Mouse (Mus musculus) stomach, postnatal 0 days (tissue): ENCODE data around the gene Ddx39. TPM values are rescaled to one million over a fixed set of nuclear protein-coding genes. Genes with fewer than 3 reads are reported as not detected.

Experiments
- ATAC-seq: fragments of 200-750 bp; cut with Nextera tagmentation; 2 replicates; pipeline ENCODE4 v1.8.0; 2017; ENCODE audit not compliant: low FRiP score, low TSS enrichment
- DNase-seq: peaks from one replicate; pipeline ENCODE4 v3.0.0-alpha.2; 2016; ENCODE audit warnings: low spot score
- H3K27ac ChIP-seq: fragments of 300-500 bp; sonication (generic); replicated peaks from 2 replicates; pipeline ENCODE4 v1.5.1; 2014; ENCODE audit warnings: mild to moderate bottlenecking, control low read depth
- H3K27me3 ChIP-seq: fragments of 300-500 bp; sonication (generic); 2 replicates; pipeline ENCODE4 v1.6.1; 2014; ENCODE audit warnings: low read length; ENCODE audit not compliant: control insufficient read depth, insufficient read depth
- H3K36me3 ChIP-seq: fragments of 300-500 bp; sonication (generic); 2 replicates; pipeline ENCODE4 v1.6.1; 2014; ENCODE audit warnings: low read length, mixed read lengths; ENCODE audit not compliant: control insufficient read depth, insufficient read depth
- H3K4me1 ChIP-seq: fragments of 300-500 bp; sonication (generic); replicated peaks from 2 replicates; pipeline ENCODE4 v1.6.1; 2014; ENCODE audit warnings: antibody characterized with exemption; ENCODE audit not compliant: control insufficient read depth, insufficient read depth
- H3K4me2 ChIP-seq: fragments of 300-500 bp; sonication (generic); replicated peaks from 2 replicates; pipeline ENCODE4 v1.6.1; 2014; ENCODE audit warnings: low read depth, mild to moderate bottlenecking, control low read depth, moderate library complexity
- H3K4me3 ChIP-seq: fragments of 300-500 bp; sonication (generic); 2 replicates; pipeline ENCODE4 v1.5.1; 2014; ENCODE audit warnings: low read depth, low read length, control low read depth
- H3K9ac ChIP-seq: fragments of 300-500 bp; sonication (generic); 2 replicates; pipeline ENCODE4 v1.6.1; 2014; ENCODE audit warnings: mild to moderate bottlenecking, low read length, control low read depth, mixed read lengths
- H3K9me3 ChIP-seq: fragments of 300-500 bp; sonication (generic); 2 replicates; pipeline ENCODE4 v1.6.1; 2016; ENCODE audit warnings: low read length; ENCODE audit not compliant: control insufficient read depth
- CTCF ChIP-seq: IDR thresholded peaks from 2 replicates; pipeline ENCODE4 v1.5.1; 2016; ENCODE audit warnings: antibody characterized with exemption, low read depth, mild to moderate bottlenecking, moderate library complexity
- EP300 ChIP-seq: optimal IDR thresholded peaks from 2 replicates; pipeline ENCODE3; 2016; ENCODE audit warnings: antibody characterized with exemption
- WGBS: fragments of 180-500 bp; shearing (Covaris S2); extraction: QIAGEN DNeasy Blood & Tissue Kit; methylation state at CpG from one replicate; pipeline ENCODE4 v1.1.7; 2014; 5-methylcytosine and 5-hydroxymethylcytosine counted together
- polyA plus RNA-seq: library from polyadenylated mRNA; unstranded; fragments of >200 nt; fragmentation: Nextera tagmentation; extraction: Ambion mirVana; gene quantifications from 2 replicates; pipeline ENCODE4 v1.2.1, GENCODE M21; 2015

Gene Ddx39
- polyA plus RNA-seq, 1 experiment from 2014 or later: 86.6 TPM

DNA sequence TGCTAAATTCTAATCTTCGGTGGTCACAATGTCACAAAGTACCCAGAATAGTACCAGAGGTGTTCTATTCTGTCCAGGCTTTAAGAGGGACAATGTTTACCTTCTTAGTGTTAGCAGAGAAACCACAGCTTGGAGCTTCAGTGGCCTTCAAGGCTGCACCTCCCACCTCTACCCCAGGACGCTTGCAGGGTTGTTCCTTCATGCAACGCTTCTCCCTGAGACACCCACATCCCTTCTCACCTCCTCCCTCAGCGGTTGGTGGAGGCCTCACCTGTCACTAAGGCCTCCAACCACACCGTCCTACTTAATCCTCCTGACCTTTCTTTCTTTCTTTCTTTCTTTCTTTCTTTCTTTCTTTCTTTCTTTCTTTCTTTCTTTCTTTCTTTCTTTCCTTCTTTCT lies 43.3 kb downstream of the Ddx39 start:
- TF ChIP-seq EP300 (no peak), CTCF (no peak)
- H3K9ac ChIP-seq: no peak overlapping the region
- whole genome bisulfite sequencing: 59% methylated on average over 5 of the region's 5 CpGs
- no peak overlapping the region for H3K27ac ChIP-seq
- no peak overlapping the region for H3K4me3 ChIP-seq
- H3K27me3 ChIP-seq: no peaks in the 10 kb centered on the region
- H3K9me3 ChIP-seq: no peaks in the 10 kb centered on the region
- no peaks in the 10 kb centered on the region; the same call in 1 of the 2 replicates for H3K4me1 ChIP-seq
- DNase-seq (no peak), ATAC-seq (no peak)
- H3K4me2 ChIP-seq: no peak overlapping the region
- no peaks in the 10 kb centered on the region for H3K36me3 ChIP-seq

DNA sequence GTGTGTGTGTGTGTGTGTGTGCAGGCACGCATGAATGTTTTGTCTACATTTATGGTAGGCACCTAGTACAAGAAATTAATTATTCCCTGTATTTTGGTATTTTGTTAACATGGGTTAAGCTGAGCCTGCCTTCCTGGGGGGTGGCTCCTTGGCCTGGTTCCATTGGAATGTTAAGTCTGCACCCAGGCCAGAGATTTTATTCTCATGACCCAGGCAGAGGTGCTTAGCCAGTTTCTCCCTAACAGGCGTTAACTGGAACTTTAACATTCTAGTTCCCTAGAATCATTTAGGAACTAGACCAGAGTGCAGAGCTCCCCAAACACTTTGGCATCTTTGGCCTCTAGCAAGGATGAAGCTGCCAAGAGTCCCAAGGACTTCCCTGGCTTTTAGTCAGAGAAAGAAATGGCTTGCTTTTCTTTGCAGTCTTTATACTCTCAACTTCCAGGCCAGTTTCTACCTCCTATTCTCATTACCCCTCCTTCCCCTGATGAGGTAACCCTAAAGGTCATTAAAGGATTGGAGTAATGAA lies 44.3 kb downstream of the Ddx39 start:
- Histone ChIP-seq H3K4me2 (no peak overlapping the region), H3K4me1 (no peaks in the 10 kb centered on the region; the same call in 1 of the 2 replicates), H3K9ac (no peak overlapping the region), H3K27ac (peak overlapping the region; percentile 63; the same call in 1 of the 2 replicates), H3K4me3 (no peak overlapping the region), H3K9me3 (no peaks in the 10 kb centered on the region), H3K36me3 (no peaks in the 10 kb centered on the region), H3K27me3 (no peaks in the 10 kb centered on the region)
- DNase-seq: no peak
- no peak; the same call in 1 of the 2 replicates for ATAC-seq
- TF ChIP-seq EP300 (no peak), CTCF (no peak)
- WGBS: 48% methylated on average over 2 of the region's 2 CpGs

- 90% methylated on average over 8 of the region's 8 CpGs for WGBS
- no peak overlapping the region for H3K9ac ChIP-seq
- no peaks in the 10 kb centered on the region; the same call in 1 of the 2 replicates for H3K4me1 ChIP-seq
- no peaks in the 10 kb centered on the region for H3K36me3 ChIP-seq
- TF ChIP-seq EP300 (no peak), CTCF (no peak)
- H3K27me3 ChIP-seq: no peaks in the 10 kb centered on the region
- no peak for DNase-seq
- H3K27ac ChIP-seq: no peak overlapping the region
- no peak for ATAC-seq
- no peak overlapping the region for H3K4me3 ChIP-seq
- no peaks in the 10 kb centered on the region for H3K9me3 ChIP-seq
- H3K4me2 ChIP-seq: no peak overlapping the region
These were observed 49.1 kb downstream of the Ddx39 start for GRCm38 (mm10) chr8:83764116-83764515.

GRCm38 (mm10) chr8:83764717-83765116 lies 49.7 kb downstream of the Ddx39 start:
- no peak overlapping the region for H3K27ac ChIP-seq
- TF ChIP-seq EP300: no peak
- TF ChIP-seq CTCF: no peak
- DNase-seq (no peak), ATAC-seq (no peak)
- no peaks in the 10 kb centered on the region for H3K9me3 ChIP-seq
- H3K27me3 ChIP-seq: no peaks in the 10 kb centered on the region
- H3K9ac ChIP-seq: no peak overlapping the region
- no peak overlapping the region for H3K4me2 ChIP-seq
- no peaks in the 10 kb centered on the region; the same call in 1 of the 2 replicates for H3K4me1 ChIP-seq
- 89% methylated on average over 2 of the region's 2 CpGs for WGBS
- no peaks in the 10 kb centered on the region for H3K36me3 ChIP-seq
- H3K4me3 ChIP-seq: no peak overlapping the region

GRCm38 (mm10) chr8:83765663-83766062 lies 50.7 kb downstream of the Ddx39 start:
- Histone ChIP-seq H3K4me2 (no peak overlapping the region), H3K9me3 (no peaks in the 10 kb centered on the region), H3K9ac (no peak overlapping the region), H3K27me3 (no peaks in the 10 kb centered on the region), H3K4me3 (no peak overlapping the region), H3K27ac (no peak overlapping the region), H3K4me1 (no peaks in the 10 kb centered on the region), H3K36me3 (no peaks in the 10 kb centered on the region)
- no peak for ATAC-seq
- no peak for DNase-seq
- TF ChIP-seq CTCF (no peak), EP300 (no peak)

DNA sequence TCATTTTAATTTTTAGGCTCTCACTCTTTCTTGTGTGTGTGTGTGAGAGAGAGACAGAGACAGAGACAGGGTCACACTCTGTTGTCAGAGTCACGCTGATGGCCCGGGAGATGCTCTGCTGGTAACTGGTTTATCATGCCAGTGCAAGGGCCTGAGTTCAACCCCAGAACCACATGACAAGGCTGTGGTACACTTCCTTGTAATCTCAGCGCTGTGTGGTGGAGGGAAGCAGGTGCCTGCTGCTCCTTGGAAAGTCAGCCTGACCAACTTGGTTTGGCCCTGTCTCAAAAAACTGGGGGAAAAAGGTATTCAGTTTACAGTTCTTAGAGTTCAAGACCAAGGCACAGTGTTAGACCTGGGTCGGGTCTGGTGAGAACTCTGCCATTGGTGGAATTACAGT lies 52.5 kb downstream of the Ddx39 start:
- DNase-seq (no peak), ATAC-seq (no peak)
- 0 out of 2 replicates have a peak, but pooled peaks cover under 1% of the 10 kb centered on the region for H3K4me1 ChIP-seq
- H3K9ac ChIP-seq: no peak overlapping the region
- no peak overlapping the region for H3K27ac ChIP-seq
- TF ChIP-seq EP300 (no peak), CTCF (no peak)
- no peaks in the 10 kb centered on the region for H3K36me3 ChIP-seq
- H3K27me3 ChIP-seq: no peaks in the 10 kb centered on the region
- H3K4me2 ChIP-seq: no peak overlapping the region
- WGBS: 92% methylated on average over 4 of the region's 4 CpGs
- H3K4me3 ChIP-seq: no peak overlapping the region
- no peaks in the 10 kb centered on the region for H3K9me3 ChIP-seq
